Mouse (Mus musculus): Measurements from ENCODE around the gene Dgkd. TPM values are rescaled to one million over a fixed set of nuclear protein-coding genes. Genes with fewer than 3 reads are reported as not detected.

The Dgkd gene
- polyA plus RNA-seq, 1 experiment = 109 TPM

DNA sequence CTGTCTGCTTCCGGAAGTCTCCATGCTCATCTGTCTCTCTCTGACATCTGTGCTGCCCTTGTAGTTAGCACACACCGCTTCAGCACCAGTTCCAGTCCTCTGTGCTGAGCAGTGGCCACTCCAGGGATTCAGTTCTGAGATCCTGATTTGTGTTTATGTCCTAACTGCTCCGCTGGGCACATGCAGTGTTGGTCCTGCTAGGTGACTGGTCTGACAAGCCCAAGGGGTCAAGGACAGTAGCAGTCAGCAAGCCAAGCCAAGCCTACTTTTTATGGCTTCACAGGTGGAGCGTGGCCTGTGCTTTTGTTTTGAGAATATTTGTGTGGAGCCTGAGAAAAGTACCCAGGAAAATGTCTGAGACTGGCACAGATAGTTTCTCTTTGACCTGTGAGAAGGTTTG is 71.8 kb downstream of the Dgkd start:
- H3K4me3 ChIP-seq (replicated peaks; ENCODE audit: insufficient read depth, low read depth, low read length) = no peak overlapping the region
- 95% methylated on average over 4 of the region's 4 CpGs for WGBS
- H3K27ac ChIP-seq (ENCODE audit: insufficient read depth, low read length) = no peak overlapping the region
- H3K4me1 ChIP-seq (ENCODE audit: control insufficient read depth, insufficient read depth, low read length) = peaks cover 14% of the 10 kb centered on the region; the same call in 1 of the 2 replicates
- no peaks in the 10 kb centered on the region for H3K27me3 ChIP-seq (ENCODE audit: control insufficient read depth, insufficient read depth, low read length)
- TF ChIP-seq CTCF (IDR thresholded peaks at IDR 0.05; ENCODE audit: borderline replicate concordance, insufficient read depth, low read depth, low read length) = no peak
- no peak for TF ChIP-seq POLR2A (IDR thresholded peaks at IDR 0.05; ENCODE audit: borderline replicate concordance, insufficient read depth, low read length)
- DNase-seq = no peak

- no peak overlapping the region for H3K27ac ChIP-seq (ENCODE audit: insufficient read depth, low read length)
- H3K27me3 ChIP-seq (ENCODE audit: control insufficient read depth, insufficient read depth, low read length) = no peaks in the 10 kb centered on the region
- H3K4me3 ChIP-seq (replicated peaks; ENCODE audit: insufficient read depth, low read depth, low read length) = no peak overlapping the region
- peaks cover 4% of the 10 kb centered on the region; the same call in 1 of the 2 replicates for H3K4me1 ChIP-seq (ENCODE audit: control insufficient read depth, insufficient read depth, low read length)
- TF ChIP-seq CTCF (IDR thresholded peaks at IDR 0.05; ENCODE audit: borderline replicate concordance, insufficient read depth, low read depth, low read length) = no peak
- TF ChIP-seq POLR2A (IDR thresholded peaks at IDR 0.05; ENCODE audit: borderline replicate concordance, insufficient read depth, low read length) = no peak
- peak; percentile 80 to 83 for DNase-seq
- WGBS = 5% methylated on average over 5 of the region's 5 CpGs
Observed at GRCm38 (mm10) chr1:87929730-87930129, 76.6 kb downstream of the Dgkd start.

DNA sequence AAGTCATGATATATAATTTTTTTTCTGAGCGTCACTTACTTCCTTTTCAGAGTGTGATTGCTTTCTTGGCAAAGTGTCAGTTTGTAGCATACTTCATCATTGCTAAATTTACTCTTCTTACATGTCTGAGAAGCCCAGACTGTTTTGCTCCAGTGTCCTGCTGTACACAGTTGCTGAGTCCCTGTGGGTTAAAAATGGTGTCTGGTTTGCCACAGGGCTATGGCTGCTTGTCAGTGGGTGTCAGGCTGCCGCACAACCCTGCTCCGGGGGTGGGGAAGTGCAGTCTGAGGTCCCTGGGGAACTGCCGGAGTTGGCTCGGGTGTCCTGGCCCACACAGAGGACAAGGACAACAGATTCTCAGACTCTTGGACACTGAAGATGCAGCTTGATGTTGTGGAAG is 80.0 kb downstream of the Dgkd start:
- H3K4me3 ChIP-seq (replicated peaks; ENCODE audit: insufficient read depth, low read depth, low read length) = no peak overlapping the region
- H3K27ac ChIP-seq (ENCODE audit: insufficient read depth, low read length) = no peak overlapping the region

GRCm38 (mm10) chr1:87935095-87935494 is 82.0 kb downstream of the Dgkd start:
- TF ChIP-seq POLR2A (IDR thresholded peaks at IDR 0.05; ENCODE audit: borderline replicate concordance, insufficient read depth, low read length) (no peak), CTCF (IDR thresholded peaks at IDR 0.05; ENCODE audit: borderline replicate concordance, insufficient read depth, low read depth, low read length) (no peak)
- no peaks in the 10 kb centered on the region for H3K27me3 ChIP-seq (ENCODE audit: control insufficient read depth, insufficient read depth, low read length)
- WGBS = 88% methylated on average over 9 of the region's 9 CpGs
- H3K4me1 ChIP-seq (ENCODE audit: control insufficient read depth, insufficient read depth, low read length) = peaks cover 12% of the 10 kb centered on the region
- no peak overlapping the region for H3K4me3 ChIP-seq (replicated peaks; ENCODE audit: insufficient read depth, low read depth, low read length)
- DNase-seq = no peak
- H3K27ac ChIP-seq (ENCODE audit: insufficient read depth, low read length) = no peak overlapping the region

More for the DNA sequence above, 80.0 kb downstream of the Dgkd start:
- no peak for DNase-seq
- no peaks in the 10 kb centered on the region for H3K27me3 ChIP-seq (ENCODE audit: control insufficient read depth, insufficient read depth, low read length)
- TF ChIP-seq CTCF (IDR thresholded peaks at IDR 0.05; ENCODE audit: borderline replicate concordance, insufficient read depth, low read depth, low read length) (no peak), POLR2A (IDR thresholded peaks at IDR 0.05; ENCODE audit: borderline replicate concordance, insufficient read depth, low read length) (no peak)
- peaks cover 15% of the 10 kb centered on the region for H3K4me1 ChIP-seq (ENCODE audit: control insufficient read depth, insufficient read depth, low read length)
- WGBS = 34% methylated on average over 5 of the region's 5 CpGs

GRCm38 (mm10) chr1:87935546-87935945 is 82.5 kb downstream of the Dgkd start:
- Histone ChIP-seq H3K27me3 (ENCODE audit: control insufficient read depth, insufficient read depth, low read length) (no peaks in the 10 kb centered on the region), H3K4me1 (ENCODE audit: control insufficient read depth, insufficient read depth, low read length) (peaks cover 12% of the 10 kb centered on the region), H3K27ac (ENCODE audit: insufficient read depth, low read length) (no peak overlapping the region), H3K4me3 (replicated peaks; ENCODE audit: insufficient read depth, low read depth, low read length) (no peak overlapping the region)
- DNase-seq = no peak
- TF ChIP-seq CTCF (IDR thresholded peaks at IDR 0.05; ENCODE audit: borderline replicate concordance, insufficient read depth, low read depth, low read length) (no peak), POLR2A (IDR thresholded peaks at IDR 0.05; ENCODE audit: borderline replicate concordance, insufficient read depth, low read length) (no peak)
- 87% methylated on average over 2 of the region's 2 CpGs for WGBS

- WGBS = 52% methylated on average over 7 of the region's 7 CpGs
- Histone ChIP-seq H3K27ac (ENCODE audit: insufficient read depth, low read length) (no peak overlapping the region), H3K4me1 (ENCODE audit: control insufficient read depth, insufficient read depth, low read length) (peaks cover 12% of the 10 kb centered on the region), H3K4me3 (replicated peaks; ENCODE audit: insufficient read depth, low read depth, low read length) (no peak overlapping the region), H3K27me3 (ENCODE audit: control insufficient read depth, insufficient read depth, low read length) (no peaks in the 10 kb centered on the region)
- no peak for TF ChIP-seq CTCF (IDR thresholded peaks at IDR 0.05; ENCODE audit: borderline replicate concordance, insufficient read depth, low read depth, low read length)
- TF ChIP-seq POLR2A (IDR thresholded peaks at IDR 0.05; ENCODE audit: borderline replicate concordance, insufficient read depth, low read length) = no peak
- no peak for DNase-seq
Observed at GRCm38 (mm10) chr1:87936075-87936474, 83.0 kb downstream of the Dgkd start.

DNA sequence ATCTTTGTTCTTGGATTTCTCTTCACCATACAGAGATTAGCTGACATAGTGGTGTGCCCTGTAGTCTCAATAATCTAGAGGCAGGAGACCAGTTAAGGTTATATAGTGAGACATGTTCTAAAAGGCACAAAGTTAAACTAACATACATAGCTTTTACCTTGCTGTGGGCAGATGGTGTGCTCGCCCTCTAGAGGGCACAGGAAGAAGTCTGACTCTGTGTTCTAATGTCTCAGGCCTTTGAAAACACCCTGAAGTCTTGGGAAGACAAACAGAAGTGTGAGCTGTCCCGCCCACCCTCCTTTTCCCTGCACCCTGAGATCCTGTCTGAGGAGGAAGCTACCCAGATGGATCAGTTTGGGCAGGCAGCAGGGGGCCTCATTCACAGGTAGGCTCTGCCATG is 83.4 kb downstream of the Dgkd start:
- Histone ChIP-seq H3K4me1 (ENCODE audit: control insufficient read depth, insufficient read depth, low read length) (peaks cover 12% of the 10 kb centered on the region), H3K27ac (ENCODE audit: insufficient read depth, low read length) (no peak overlapping the region), H3K27me3 (ENCODE audit: control insufficient read depth, insufficient read depth, low read length) (no peaks in the 10 kb centered on the region), H3K4me3 (replicated peaks; ENCODE audit: insufficient read depth, low read depth, low read length) (no peak overlapping the region)
- DNase-seq = peak in 1 of 2 experiments; percentile 42
- whole genome bisulfite sequencing = 33% methylated on average over 2 of the region's 2 CpGs
- no peak for TF ChIP-seq POLR2A (IDR thresholded peaks at IDR 0.05; ENCODE audit: borderline replicate concordance, insufficient read depth, low read length)
- TF ChIP-seq CTCF (IDR thresholded peaks at IDR 0.05; ENCODE audit: borderline replicate concordance, insufficient read depth, low read depth, low read length) = peak; percentile 62

GRCm38 (mm10) chr1:87941765-87942164 is 88.7 kb downstream of the Dgkd start:
- H3K4me3 ChIP-seq (replicated peaks; ENCODE audit: insufficient read depth, low read depth, low read length) = no peak overlapping the region
- no peak overlapping the region for H3K27ac ChIP-seq (ENCODE audit: insufficient read depth, low read length)
- TF ChIP-seq POLR2A (IDR thresholded peaks at IDR 0.05; ENCODE audit: borderline replicate concordance, insufficient read depth, low read length) (no peak), CTCF (IDR thresholded peaks at IDR 0.05; ENCODE audit: borderline replicate concordance, insufficient read depth, low read depth, low read length) (no peak)
- no peaks in the 10 kb centered on the region for H3K27me3 ChIP-seq (ENCODE audit: control insufficient read depth, insufficient read depth, low read length)
- no peak for DNase-seq
- WGBS = 95% methylated on average over 1 of the region's 1 CpGs
- no peaks in the 10 kb centered on the region; the same call in none of the 2 replicates for H3K4me1 ChIP-seq (ENCODE audit: control insufficient read depth, insufficient read depth, low read length)
